ENCODE assay signal across 17 mouse cellular contexts in genomic region chr6:54056548-54057532, GRCm38 (mm10). TPM values are rescaled to one million over a fixed set of nuclear protein-coding genes. Genes with fewer than 3 reads are reported as not detected.
DNase-seq lines count a peak whose midpoint lies in the region; ATAC-seq and TF ChIP-seq lines count a peak whose summit lies in the region.
"Had no signal": no experiment of that assay in that cellular context is flagged by ENCODE, and none has a peak within 500 bp of the region (broad histone marks: within the 10 kb centered on the region; RNA-seq: fewer than 3 reads in every experiment).

No protein-coding gene starts in this region.

- no peak overlapping the region for H3K4me2 ChIP-seq in lung, embryonic 14.5 days
- H3K4me2 ChIP-seq in midbrain, postnatal 0 days (ENCODE audit: low read depth, low read length, poor library complexity, severe bottlenecking): no peak overlapping the region
- H3K4me2 ChIP-seq: heart, embryonic 13.5 days; hindbrain, embryonic 12.5 days; kidney, embryonic 15.5 days; limb, embryonic 15.5 days had no signal

- WGBS in cerebellum, adult 2 months: 32% methylated on average over 18 of the region's 18 CpGs
- 60% methylated on average over 18 of the region's 18 CpGs for WGBS in lung, embryonic 14.5 days
- WGBS in midbrain, postnatal 0 days: 54% methylated on average over 18 of the region's 18 CpGs

- DNase-seq in cerebellum, adult 2 months: no peak
- no peak for DNase-seq in cerebellum, postnatal 10 days
- peak; percentile 17 for DNase-seq in lung, embryonic 14.5 days
- DNase-seq in lung, postnatal 36 days: no peak
- peak; percentile 36 for DNase-seq in MN1 (ENCODE audit: low spot score)
- DNase-seq in midbrain, postnatal 0 days (ENCODE audit: low spot score): no peak
- no peak for DNase-seq in kidney, adult 8-10 months
- DNase-seq: adrenal gland, adult 8-10 months; gastrocnemius, postnatal 14 days; lung, adult 2 months; right cerebral cortex, postnatal 4 days; thymus, postnatal 25 days had no signal

- H3K27ac ChIP-seq in cerebellum, adult 2 months (ENCODE audit: insufficient read depth, low read length): peak overlapping the region; percentile 40; the same call in 1 of the 2 replicates
- H3K27ac ChIP-seq in lung, embryonic 14.5 days (ENCODE audit: low read depth): no peak overlapping the region
- H3K27ac ChIP-seq in midbrain, postnatal 0 days (ENCODE audit: low read depth, low read length): no peak overlapping the region
- H3K27ac ChIP-seq: heart, embryonic 13.5 days; hindbrain, embryonic 12.5 days; kidney, embryonic 15.5 days; limb, embryonic 15.5 days had no signal

- no peak for TF ChIP-seq POLR2A in cerebellum, adult 2 months (IDR thresholded peaks at IDR 0.05; ENCODE audit: borderline replicate concordance, insufficient read depth, low read length)

- H3K9ac ChIP-seq in lung, embryonic 14.5 days: no peak overlapping the region
- no peak overlapping the region for H3K9ac ChIP-seq in midbrain, postnatal 0 days (replicated peaks; ENCODE audit: low read length, poor library complexity, severe bottlenecking)
- H3K9ac ChIP-seq: heart, embryonic 13.5 days; hindbrain, embryonic 12.5 days; kidney, embryonic 15.5 days; limb, embryonic 15.5 days had no signal

- no peak for ATAC-seq in lung, embryonic 14.5 days (ENCODE audit: insufficient read depth)
- peak; percentile 52 for ATAC-seq in midbrain, postnatal 0 days (ENCODE audit: low FRiP score)
- ATAC-seq in inflammation-experienced regulatory T-cells, adult 6 months: no peak

- no peak for TF ChIP-seq CTCF in cerebellum, adult 2 months (IDR thresholded peaks at IDR 0.05; ENCODE audit: borderline replicate concordance, insufficient read depth, low read depth, low read length)
- TF ChIP-seq CTCF in lung, embryonic 14.5 days (IDR thresholded peaks at IDR 0.05; ENCODE audit: low read depth): no peak
- no peak for TF ChIP-seq CTCF in midbrain, postnatal 0 days (IDR thresholded peaks at IDR 0.05)

- H3K4me1 ChIP-seq in cerebellum, adult 2 months (ENCODE audit: control insufficient read depth, insufficient read depth, low read length): peaks cover 56% of the 10 kb centered on the region
- peaks cover 11% of the 10 kb centered on the region for H3K4me1 ChIP-seq in lung, embryonic 14.5 days (ENCODE audit: insufficient read depth)
- 0 out of 2 replicates have a peak, but pooled peaks cover 8% of the 10 kb centered on the region for H3K4me1 ChIP-seq in midbrain, postnatal 0 days (ENCODE audit: insufficient read depth, low read length)

- no peaks in the 10 kb centered on the region for H3K9me3 ChIP-seq in lung, embryonic 14.5 days (ENCODE audit: low read depth, low read length)
- no peaks in the 10 kb centered on the region for H3K9me3 ChIP-seq in midbrain, postnatal 0 days (ENCODE audit: low read length)
- H3K9me3 ChIP-seq: heart, embryonic 13.5 days; hindbrain, embryonic 12.5 days; kidney, embryonic 15.5 days; limb, embryonic 15.5 days had no signal

- no peak overlapping the region for H3K4me3 ChIP-seq in cerebellum, adult 2 months (replicated peaks; ENCODE audit: insufficient read depth, low read depth, low read length)
- H3K4me3 ChIP-seq in lung, embryonic 14.5 days (ENCODE audit: low read depth, low read length): no peak overlapping the region
- H3K4me3 ChIP-seq in midbrain, postnatal 0 days (ENCODE audit: low read depth, low read length): no peak overlapping the region
- H3K4me3 ChIP-seq: heart, embryonic 13.5 days; hindbrain, embryonic 12.5 days; kidney, embryonic 15.5 days; limb, embryonic 15.5 days had no signal

- no peaks in the 10 kb centered on the region for H3K36me3 ChIP-seq in lung, embryonic 14.5 days (ENCODE audit: insufficient read depth)
- H3K36me3 ChIP-seq in midbrain, postnatal 0 days (ENCODE audit: insufficient read depth, low read length): no peaks in the 10 kb centered on the region
- H3K36me3 ChIP-seq: heart, embryonic 13.5 days; hindbrain, embryonic 12.5 days; kidney, embryonic 15.5 days; limb, embryonic 15.5 days had no signal

- no peaks in the 10 kb centered on the region for H3K27me3 ChIP-seq in cerebellum, adult 2 months (ENCODE audit: control insufficient read depth, insufficient read depth, low read length)
- peaks cover 21% of the 10 kb centered on the region; the same call in 1 of the 2 replicates for H3K27me3 ChIP-seq in lung, embryonic 14.5 days (ENCODE audit: insufficient read depth, low read length)
- no peaks in the 10 kb centered on the region for H3K27me3 ChIP-seq in midbrain, postnatal 0 days (ENCODE audit: insufficient read depth, low read length)
- H3K27me3 ChIP-seq: heart, embryonic 13.5 days; hindbrain, embryonic 12.5 days; limb, embryonic 15.5 days had no signal

RNA-seq across cellular contexts. Expression of gene Chn2, which starts 17.5 kb away (rescaled TPM):
- polyA plus RNA-seq in cerebellum, adult 2 months (2012; rRNA removed): 574 and 684 TPM in 2 replicates
- polyA plus RNA-seq in lung, embryonic 14.5 days (2014; fragmentation: Nextera tagmentation; extraction: Ambion mirVana): 16.4 and 18.1 TPM in 2 replicates
- 31.8 and 36.4 TPM in 2 replicates for total RNA-seq in midbrain, postnatal 0 days (2014; rRNA removed)
- 18.0 and 21.4 TPM in 2 replicates for polyA plus RNA-seq in midbrain, postnatal 0 days (2015; fragmentation: Nextera tagmentation; extraction: Ambion mirVana)
- polyA plus RNA-seq in inflammation-experienced regulatory T-cells, adult 6 months (2017; shearing (Covaris generic)): 10 to 100 TPM in 1 of 3 experiments, 1 to 10 TPM in 2; 8.4 to 14.5 (median 9.5) TPM

Comparison
In these comparisons a context has a peak if more than half of its experiments do, and no peak if none do; other contexts are left out.
1. DNase-seq: peak in lung, embryonic 14.5 days (single experiment) and MN1 (single experiment); none in cerebellum, adult 2 months (0 of 2), cerebellum, postnatal 10 days (0 of 2), lung, postnatal 36 days (single experiment), midbrain, postnatal 0 days (single experiment) and kidney, adult 8-10 months (0 of 2).
2. RNA of gene Chn2, which starts 17.5 kb away (polyA plus RNA-seq): 574 to 684 TPM in cerebellum, adult 2 months; 18.0 to 21.4 TPM in midbrain, postnatal 0 days, 16.4 to 18.1 TPM in lung, embryonic 14.5 days and 8.4 to 14.5 TPM in inflammation-experienced regulatory T-cells, adult 6 months; every median in the first group is over 10 times any median in the second.